Mouse (Mus musculus) thymus, postnatal 0 days (tissue): ENCODE results near the gene Fibp. TPM values are rescaled to one million over a fixed set of nuclear protein-coding genes. Genes with fewer than 3 reads are reported as not detected.
A peak's percentile ranks its signal among the peaks of the same experiment; 100 is the strongest.

Experiments
- DNase-seq: peaks from one replicate; pipeline ENCODE4 v3.0.0-alpha.2; 2015; ENCODE audit warnings: low spot score
- polyA plus RNA-seq: library from polyadenylated mRNA; unstranded; fragments of >200 nt; fragmentation: Nextera tagmentation; extraction: Ambion mirVana; gene quantifications from 2 replicates; pipeline ENCODE4 v1.2.1, GENCODE M21; 2015

Fibp gene
- polyA plus RNA-seq: 104 and 112 TPM in 2 replicates

DNA sequence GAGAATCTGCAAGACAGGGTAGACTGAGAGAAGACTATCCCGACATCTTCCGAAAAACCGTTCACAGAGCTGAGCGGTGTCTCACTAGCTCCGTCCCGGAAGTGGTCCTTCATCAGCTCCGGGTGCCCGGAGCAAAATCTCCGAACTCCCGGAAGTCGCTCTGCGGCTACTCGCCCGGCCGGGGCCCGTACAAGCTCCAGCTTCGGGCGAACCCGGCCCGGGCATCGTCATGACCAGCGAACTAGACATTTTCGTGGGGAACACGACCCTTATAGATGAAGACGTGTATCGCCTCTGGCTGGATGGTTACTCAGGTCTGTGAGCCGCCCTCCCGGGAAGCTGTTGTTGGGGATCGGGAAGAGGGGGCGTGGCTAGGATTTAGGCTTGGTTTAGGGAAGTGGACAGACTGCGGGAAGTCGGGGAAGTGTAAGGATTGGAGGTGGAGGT is at the start of gene Fibp:
Gene Fibp (plus strand): TSS at position 151 of the 447 bp plus-strand sequence.
- DNase-seq: peak; percentile 87

DNA sequence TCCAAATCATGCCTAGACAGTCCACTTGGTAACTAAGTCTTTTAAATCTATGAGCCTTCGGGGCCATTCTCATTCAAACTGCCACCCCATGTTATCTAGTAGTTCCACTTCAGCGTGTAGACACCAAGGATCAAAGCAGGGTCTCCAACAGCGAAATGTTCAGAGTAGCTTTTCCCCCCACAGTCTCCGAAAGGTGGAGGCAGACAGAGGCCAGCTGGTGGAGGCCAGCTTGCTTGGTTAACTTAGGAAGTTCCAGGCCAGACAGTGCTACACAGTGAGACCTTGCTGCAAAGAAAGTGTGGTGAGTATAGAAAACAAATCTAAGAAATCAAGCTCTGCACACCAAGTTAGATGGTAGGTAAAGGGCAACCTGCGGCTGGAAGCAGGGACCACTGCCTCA is 49.8 kb upstream of the Fibp start:
- no peak for DNase-seq

DNA sequence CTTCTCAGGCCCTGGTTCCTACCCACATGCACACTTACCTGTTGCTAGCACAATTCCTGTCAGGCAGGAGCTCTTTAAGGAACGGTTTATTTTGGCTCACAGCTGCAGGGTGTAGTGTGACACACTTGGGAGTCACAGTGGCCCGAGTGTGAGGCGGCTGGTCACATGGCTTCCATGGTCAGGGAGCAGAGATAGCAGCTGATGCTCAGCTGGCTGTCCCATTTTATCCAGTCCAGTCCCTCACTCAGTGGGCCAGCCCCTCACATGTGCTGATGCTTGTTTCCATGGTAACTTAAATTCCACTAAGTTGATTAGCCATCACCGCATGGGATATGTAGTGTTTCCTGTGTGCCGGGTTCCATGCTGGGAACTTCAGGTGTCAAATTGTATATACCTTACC is 48.5 kb upstream of the Fibp start:
- no peak for DNase-seq

DNA sequence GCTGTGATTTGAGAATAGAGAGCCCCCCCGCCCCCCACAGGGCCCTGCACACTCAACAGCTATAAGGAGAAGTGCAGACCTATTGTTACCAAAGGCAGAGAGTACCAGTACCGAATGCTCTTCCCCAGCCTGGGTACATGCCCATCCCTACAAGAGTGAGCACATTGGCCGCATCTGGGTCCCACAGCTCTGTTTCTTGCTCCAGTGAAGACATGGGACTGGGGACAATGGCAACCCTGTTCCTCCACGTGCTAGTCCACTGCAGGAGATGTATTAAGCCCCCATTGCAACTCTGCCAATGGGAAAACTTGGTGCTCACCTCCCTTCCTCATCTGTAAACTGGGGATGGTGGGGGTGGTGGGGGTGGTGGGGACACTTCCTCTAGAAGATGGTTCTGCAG is 46.6 kb upstream of the Fibp start:
- DNase-seq: no peak

DNA sequence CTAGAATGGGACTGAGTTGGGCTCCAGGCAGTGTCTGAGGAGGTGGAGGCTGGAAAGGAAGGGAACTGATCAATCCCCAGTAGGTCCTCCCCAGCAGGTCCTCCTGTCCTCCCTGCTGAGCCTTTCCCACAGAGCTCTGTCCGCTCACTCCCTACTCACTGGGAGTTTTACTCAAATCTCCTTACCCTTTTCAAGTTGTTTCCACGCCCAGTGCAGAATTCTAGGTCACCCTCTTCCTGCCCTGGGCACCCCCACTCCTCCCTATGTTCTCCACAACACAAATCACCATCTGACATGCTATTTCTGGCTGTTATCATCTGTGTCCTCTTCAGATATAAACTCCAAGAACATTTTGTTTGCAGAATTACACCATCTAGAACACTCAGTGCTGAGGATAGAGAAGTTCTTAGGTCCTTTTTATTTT is 45.9 kb upstream of the Fibp start:
- no peak for DNase-seq

DNA sequence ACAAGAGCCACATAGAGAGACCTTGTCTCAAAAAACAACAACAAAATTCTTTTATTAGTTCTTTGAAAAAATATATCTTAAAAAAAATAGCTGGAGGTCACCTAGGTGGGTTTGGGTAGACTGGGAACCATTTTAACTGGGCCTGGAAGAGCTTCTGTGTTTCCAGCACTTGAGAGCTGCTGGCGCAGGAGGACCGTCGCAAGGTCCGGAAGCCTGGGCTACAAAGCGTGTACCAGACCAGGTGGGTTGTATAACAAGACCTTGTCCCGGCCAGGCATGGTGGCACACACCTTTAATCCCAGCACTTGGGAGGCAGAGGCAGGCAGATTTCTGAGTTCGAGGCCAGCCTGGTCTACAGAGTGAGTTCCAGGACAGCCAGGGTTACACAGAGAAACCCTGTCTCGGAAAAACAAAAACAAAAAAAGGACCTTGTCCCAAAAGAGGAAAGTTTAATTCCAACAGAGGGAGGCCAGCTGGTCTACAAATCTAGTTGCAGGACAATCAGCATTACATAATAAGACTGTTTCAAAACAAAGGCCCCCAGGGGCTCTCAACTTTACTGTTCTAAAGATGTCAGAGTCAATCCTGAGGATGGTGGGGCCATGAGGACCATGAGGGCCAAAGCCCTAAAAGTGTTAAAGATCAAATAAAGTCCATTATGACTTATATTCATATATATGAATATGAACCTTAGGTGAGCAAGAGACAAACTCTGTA is 41.5 kb upstream of the Fibp start:
- no peak for DNase-seq

DNA sequence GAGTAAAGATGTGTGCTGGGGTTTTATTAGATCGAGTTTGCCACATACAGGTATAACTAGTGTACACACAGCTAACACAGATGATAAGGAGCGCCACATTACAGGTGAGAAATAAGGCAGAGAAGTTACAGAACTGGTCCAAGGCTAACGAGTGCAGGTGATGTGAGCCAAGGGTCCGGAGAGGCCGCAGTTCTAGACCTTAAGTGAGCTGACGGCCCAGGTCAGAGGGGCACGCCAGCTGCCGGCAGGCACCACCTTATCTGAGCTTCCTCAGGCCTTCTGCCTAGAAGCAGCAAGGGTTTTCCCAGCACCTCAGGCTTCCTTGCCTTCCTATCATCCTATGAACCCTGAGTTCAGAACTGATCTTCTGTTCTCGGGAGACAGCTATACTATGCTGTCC is 40.8 kb upstream of the Fibp start:
- no peak for DNase-seq

DNA sequence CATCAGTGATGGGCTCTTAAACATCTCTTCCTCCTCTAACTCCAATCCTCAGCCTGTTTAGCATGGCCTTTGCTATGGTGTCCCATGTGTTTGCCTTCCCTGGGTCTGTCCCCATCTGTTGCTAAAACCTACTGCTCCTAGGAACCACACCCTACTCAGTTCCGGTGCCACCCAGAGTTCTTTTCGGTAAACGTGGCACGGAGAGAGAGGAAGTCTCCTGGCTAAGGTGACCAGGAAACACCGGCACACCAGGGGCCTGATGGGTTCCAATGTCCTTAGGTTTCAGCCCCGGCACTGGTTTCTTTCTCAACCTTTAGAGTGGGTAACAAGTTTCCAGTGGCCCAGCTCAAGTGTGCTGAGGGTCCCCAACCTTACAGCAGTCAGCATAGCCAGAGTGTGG is 39.8 kb upstream of the Fibp start:
- no peak for DNase-seq

DNA sequence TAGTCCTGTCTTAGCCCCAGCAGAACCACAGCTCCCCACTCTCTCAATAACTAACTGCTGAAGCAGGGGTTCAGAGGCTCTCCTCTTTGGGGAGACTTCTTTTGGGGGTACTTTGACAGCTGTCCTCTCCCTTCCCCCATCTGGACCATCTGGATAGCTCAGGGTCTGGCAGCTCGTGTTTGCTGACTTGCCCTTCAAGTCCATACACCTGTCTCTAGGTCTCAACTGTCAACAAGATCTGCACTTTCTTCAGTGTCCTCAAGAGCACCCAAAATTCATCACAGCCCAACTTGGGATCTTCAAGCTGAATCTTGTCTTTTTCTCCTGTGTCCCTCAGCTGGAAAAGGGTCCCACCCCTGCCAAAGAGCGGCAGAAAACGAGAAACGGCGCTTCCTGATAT is 38.6 kb upstream of the Fibp start:
- DNase-seq: no peak

DNA sequence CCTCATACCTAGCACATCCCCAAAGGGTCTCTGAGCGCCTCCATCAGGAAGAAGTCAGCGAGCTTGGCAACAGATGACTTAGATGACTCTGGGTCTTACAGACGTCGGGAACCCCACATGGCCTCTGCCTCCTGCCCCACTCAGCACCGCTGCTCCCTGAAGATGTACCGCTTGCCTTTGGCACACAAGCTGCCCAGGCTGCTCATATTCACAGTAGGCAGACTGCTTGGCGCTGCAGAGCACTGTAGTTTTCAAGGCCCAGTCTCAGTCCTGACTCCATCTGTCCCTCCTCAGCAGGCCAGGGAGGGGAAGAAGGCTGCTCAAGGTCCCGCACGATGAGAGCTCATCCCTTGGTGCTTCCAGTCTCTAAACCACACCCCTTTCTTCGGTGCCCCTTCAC is 38.1 kb upstream of the Fibp start:
- no peak for DNase-seq

DNA sequence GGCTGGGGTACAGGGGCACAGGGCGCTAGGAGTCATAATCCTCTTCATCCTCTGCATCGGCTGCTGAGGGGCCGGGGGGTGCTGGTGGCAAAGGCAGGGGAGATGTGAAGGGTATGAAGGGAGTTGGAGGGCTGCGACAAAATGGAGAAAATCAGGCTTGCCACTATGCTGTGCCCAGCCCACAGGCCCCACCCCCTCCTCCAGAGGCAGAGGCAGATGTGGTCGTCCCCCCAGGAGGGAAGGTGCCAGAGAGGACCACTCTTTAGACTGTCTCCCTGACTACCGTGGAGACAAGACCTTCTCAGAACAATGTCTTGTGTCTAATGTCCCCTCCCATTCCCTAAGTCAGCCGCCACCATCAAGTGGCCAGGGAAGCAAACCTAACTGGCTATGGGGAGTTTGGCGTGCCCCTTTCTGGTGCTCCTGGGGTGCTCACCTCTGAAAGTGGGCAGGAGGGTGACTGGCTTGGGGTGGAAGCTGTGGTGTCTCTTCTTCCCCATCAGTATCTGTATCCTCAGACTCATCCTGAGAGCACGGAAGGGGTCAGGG is 37.4 kb upstream of the Fibp start:
- no peak for DNase-seq

DNA sequence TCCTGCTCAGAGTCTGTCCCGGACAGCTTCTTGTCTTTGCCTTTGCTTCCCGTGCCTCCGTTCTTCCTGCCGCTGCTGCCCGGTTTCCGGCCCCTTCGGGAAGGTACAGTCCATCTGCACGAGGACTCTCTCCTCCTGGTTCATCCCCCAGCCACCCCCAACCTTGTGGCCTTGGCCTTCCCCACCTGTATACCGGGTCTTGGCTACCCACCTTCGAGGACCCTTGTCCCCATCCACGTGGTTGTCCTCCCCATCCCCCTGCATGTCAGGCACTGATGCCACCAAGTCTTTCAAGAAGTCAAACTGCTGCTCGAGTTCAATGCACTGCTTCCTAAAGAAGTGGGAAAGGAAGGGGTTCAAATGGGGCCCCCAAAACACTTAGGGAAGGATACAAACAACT is 36.9 kb upstream of the Fibp start:
- DNase-seq: no peak

DNA sequence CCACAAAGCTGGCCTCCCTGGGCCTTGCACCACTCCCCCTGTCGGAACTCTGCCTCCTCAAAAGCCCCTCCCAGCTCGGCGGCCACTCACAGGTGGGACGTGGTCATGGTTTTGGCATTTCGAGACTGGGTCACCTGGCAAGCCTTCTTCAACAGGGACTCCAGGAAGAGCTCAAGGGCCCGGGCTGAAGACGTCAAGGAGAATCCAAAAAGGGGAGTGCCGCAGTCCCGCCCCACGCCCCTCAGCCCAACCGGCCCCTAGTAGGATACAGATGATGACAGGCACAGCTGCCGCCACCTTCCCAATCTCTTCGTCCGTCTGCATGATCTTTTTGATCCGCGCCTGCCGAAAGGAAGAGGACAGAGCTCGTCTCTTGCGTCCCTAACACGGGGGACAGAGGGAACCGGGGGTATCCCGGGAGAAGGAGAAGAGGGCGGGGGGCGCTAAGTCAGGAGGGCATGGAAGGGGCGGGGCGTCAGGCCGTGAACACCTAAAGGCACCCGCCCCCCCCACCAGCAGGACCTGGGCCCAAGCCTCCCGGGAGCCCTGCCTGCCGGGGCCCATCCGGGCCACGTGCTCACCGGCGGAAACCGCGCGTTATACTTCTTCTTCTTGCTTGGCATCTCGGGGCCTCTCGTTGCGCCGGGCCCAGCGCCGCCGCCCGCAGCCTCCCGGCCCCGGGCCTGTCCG is 36.2 kb upstream of the Fibp start:
- DNase-seq: peak; percentile 77

DNA sequence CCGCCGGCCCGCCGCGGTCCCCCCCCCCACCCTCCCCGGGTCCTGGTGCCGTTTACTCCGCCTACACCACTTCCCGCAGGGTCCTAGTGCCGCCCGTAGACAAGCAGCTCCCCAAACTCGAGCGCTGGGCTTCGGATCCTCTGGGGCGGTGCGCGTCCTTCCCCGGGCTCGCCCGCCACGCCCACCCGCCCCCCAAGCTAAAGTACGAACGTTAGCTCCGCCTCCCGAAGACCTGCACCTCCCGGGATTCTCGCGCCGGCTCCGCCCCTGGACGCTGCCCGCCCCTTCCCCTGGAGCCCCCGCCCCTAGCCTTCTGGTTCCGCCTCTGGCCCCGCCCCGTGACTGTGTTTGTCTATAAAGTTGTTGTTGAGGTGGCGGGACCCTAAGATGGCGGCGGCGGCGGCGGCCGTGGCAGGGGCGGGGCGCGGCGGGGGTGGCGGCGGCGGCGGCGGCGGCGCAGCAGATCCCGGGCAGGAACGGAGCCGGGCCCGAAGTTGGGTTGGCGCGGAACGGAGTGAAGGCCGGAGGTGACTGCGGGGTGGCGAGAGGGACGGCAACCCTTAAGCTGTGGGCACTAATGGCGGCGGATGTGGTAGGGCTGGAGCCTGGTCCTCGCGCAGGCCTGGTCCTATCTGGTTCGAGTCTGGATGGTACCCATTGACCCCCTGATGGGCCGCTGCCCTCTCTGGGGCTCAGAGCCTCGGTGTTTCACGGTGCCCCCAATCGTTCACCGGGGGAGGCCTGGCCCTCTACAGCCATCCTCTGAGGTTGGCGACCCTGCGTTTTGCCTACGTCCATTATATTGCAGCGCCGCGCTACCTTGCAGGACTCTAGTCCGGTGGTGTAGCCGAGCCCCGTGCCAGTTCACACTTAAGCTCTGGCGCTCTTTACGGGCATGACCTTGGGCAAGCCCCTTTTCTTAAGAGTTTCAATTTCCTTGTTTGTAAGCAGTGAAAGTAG is 35.4 kb upstream of the Fibp start, which contains the start of the genes Drap1 and AI837181:
Gene Drap1 (minus strand): TSS at position 198 of the 960 bp plus-strand sequence.
Gene AI837181 (plus strand): TSS at position 363 of the 960 bp plus-strand sequence.
- peak; percentile 97 for DNase-seq

DNA sequence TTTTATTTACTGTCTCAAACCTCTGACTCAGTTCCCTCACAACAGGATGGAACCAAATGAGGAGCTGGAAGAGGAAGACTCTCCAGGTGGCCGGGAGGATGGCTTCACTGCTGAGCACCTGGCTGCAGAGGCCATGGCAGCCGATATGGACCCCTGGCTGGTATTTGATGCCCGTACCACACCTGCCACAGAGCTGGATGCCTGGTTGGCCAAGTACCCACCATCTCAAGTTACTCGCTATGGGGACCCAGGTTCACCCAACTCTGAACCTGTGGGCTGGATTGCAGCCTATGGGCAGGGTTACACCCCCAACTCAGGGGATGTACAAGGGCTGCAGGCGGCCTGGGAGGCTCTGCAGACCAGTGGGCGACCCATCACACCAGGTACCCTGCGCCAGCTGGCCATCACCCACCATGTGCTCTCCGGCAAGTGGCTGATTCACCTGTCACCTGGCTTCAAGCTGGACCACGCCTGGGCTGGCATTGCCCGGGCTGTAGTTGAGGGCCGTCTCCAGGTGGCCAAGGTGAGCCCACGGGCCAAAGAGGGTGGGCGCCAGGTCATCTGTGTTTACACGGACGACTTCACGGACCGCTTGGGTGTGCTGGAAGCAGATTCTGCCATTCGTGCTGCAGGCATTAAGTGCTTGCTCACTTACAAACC is 34.4 kb upstream of the Fibp start:
- no peak for DNase-seq

DNA sequence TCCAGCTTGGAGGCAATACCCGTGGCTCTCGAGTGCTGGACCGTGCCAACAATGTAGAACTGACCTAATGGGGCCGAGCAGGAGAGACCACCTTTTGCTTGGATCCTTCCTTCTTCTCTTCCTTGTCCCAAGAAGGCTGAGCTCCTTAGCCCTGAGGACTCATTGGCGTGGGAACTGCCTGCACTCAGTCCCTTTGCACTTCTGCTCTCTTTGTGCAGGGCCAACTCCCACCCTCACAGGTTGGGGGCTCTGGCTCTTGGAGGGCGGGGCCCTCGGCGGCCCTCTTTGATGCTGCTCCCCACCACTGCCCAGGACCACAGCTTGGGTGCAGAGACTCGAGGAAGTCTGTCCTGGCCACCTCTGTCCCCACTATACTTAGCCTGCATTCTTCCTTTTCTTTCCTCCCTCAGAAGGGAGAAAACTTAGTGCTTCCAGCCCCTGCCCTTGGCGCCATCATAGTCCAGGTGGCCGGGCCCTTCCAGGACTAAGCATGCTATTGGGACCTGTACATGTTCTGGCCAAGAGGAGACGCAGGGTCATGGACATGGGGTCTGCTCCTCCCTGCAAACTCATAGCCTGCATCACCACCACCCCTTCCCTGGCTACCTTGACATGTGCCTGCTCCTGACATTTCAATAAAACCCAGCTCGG is 33.6 kb upstream of the Fibp start:
- DNase-seq: no peak

DNA sequence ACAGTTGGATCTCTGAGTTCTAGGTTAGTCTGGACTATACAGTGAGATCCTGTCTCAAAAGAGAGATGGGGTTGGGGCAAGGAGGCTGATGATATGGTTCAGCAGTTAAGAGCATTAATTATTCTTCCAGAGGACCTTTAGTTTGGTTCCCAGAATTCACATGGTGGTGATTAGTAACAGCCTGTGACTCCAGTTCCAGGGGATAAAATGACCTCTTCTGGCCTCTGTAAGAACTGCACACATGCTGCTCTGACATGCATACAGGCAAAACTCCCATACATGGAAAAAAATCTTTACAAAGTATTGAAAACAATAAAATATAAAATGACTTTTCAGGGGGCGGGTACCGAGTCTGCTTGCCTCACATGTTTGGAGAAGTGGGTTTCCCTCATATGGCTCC is 32.3 kb upstream of the Fibp start:
- no peak for DNase-seq

DNA sequence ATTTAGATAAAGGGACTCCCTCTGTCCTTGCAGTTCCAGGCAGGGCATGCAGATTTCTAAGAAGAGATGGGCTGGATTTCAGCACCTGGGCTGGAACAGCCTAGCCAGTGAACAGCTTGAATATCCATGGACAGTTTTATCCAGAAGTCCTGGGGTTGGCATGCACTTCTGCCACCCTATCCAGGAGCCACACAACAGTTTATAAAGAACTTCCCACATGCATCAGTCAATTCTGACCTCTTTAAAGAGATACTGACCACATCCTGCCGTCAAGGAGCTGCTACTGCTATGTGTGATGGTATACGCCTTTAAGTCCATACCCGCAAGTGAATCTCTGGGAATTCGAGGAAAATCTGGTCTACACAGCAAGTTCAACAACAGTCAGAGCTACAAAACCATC is 31.2 kb upstream of the Fibp start:
- no peak for DNase-seq

DNA sequence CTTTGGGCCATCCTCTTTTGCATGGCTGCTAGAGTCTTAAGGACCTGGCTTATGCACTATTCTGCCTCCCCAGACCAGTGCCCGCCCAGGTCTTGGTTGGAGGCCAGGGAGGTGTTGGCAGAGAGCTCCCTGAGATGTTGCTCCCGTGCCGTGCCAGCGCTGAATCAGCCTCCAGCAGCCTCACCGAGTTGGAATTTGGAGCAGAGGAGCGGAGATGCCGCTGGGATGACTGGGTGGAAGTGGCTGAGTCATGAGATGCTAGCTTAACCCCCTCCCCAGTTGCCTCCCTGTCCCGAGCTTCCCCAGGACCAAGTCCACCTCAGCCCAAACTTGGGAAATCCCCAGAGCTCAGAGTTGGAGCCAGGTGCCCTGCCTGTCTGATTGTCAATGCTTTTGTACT is 30.6 kb upstream of the Fibp start:
- no peak for DNase-seq

DNA sequence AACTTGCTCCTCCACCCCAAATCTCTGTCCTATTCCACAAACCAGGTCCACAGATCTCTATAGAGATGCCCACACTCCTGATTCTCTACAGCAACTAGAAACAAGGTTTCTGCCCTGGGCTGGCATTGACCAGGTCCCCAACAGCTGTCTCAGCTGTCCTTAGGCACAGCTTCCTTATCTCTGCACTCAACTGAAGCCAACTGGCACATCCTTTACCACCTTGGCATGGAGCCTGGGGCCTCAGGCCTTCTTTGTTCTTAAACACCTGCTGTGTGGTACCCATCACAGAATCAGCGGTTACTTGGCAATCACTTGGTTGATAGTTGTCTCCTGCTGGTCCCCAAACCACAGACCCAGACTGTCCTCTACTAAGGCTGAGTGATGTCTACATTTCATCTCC is 30.0 kb upstream of the Fibp start:
- peak; percentile 47 for DNase-seq
